Mouse (Mus musculus): ENCODE results near the gene Nmnat3.

The Nmnat3 gene

GRCm38 (mm10) chr9:98424291-98424690 lies 137.1 kb downstream of the Nmnat3 start:
- DNase-seq, result no peak

GRCm38 (mm10) chr9:98424725-98425210 lies 137.5 kb downstream of the Nmnat3 start:
- no peak for DNase-seq

GRCm38 (mm10) chr9:98425351-98425880 lies 138.2 kb downstream of the Nmnat3 start:
- DNase-seq, result no peak

- DNase-seq, result no peak
Measured at GRCm38 (mm10) chr9:98427906-98428517, 140.8 kb downstream of the Nmnat3 start.

- no peak for DNase-seq
Measured at GRCm38 (mm10) chr9:98428783-98429182, 141.5 kb downstream of the Nmnat3 start.

GRCm38 (mm10) chr9:98429806-98430205 lies 142.6 kb downstream of the Nmnat3 start:
- no peak for DNase-seq

GRCm38 (mm10) chr9:98430528-98430927 lies 143.3 kb downstream of the Nmnat3 start:
- no peak for DNase-seq

GRCm38 (mm10) chr9:98433021-98433420 lies 145.8 kb downstream of the Nmnat3 start:
- DNase-seq, result no peak

- no peak for DNase-seq
Measured at GRCm38 (mm10) chr9:98433956-98434588, 146.8 kb downstream of the Nmnat3 start.

GRCm38 (mm10) chr9:98437819-98438218 lies 150.6 kb downstream of the Nmnat3 start:
- no peak for DNase-seq

- no peak for DNase-seq
Measured at GRCm38 (mm10) chr9:98439091-98439490, 151.9 kb downstream of the Nmnat3 start.

- DNase-seq, result no peak
Measured at GRCm38 (mm10) chr9:98442638-98443037, 155.4 kb downstream of the Nmnat3 start.

- DNase-seq, result no peak
Measured at GRCm38 (mm10) chr9:98445359-98446149, 158.3 kb downstream of the Nmnat3 start.

- DNase-seq, result no peak
Measured at GRCm38 (mm10) chr9:98450976-98451375, 163.7 kb downstream of the Nmnat3 start.

- no peak for DNase-seq
Measured at GRCm38 (mm10) chr9:98466709-98467108, 179.5 kb downstream of the Nmnat3 start.

Measured in thymus, adult 18-20 months (tissue).